Mouse (Mus musculus) embryonic facial prominence, embryonic 11.5 days (tissue): ENCODE measurements around the gene Ndufv1. TPM values are rescaled to one million over a fixed set of nuclear protein-coding genes. Genes with fewer than 3 reads are reported as not detected.
"Not testable (repeated sequence)": the region's sequence is repeated elsewhere in the genome, so short reads cannot be mapped to it uniquely, and the experiment has no call there.

Experiments
- ATAC-seq: fragments of 200-750 bp; cut with Nextera tagmentation; replicated peaks from 2 replicates; pipeline ENCODE4 v1.8.0; 2017; ENCODE audit warnings: low read depth; ENCODE audit not compliant: insufficient number of reproducible peaks, low FRiP score, low TSS enrichment
- DNase-seq: peaks from one replicate; pipeline ENCODE4 v3.0.0-alpha.2; 2015; ENCODE audit warnings: low spot score
- H3K27ac ChIP-seq: fragments of 300-500 bp; sonication (generic); replicated peaks from 2 replicates; pipeline ENCODE4 v1.5.1; 2014; ENCODE audit warnings: mild to moderate bottlenecking, low read depth, low read length, control low read depth
- H3K27me3 ChIP-seq: fragments of 300-500 bp; sonication (generic); 2 replicates; pipeline ENCODE4 v1.6.1; 2014; ENCODE audit warnings: mild to moderate bottlenecking, low read length, moderate library complexity, mixed read lengths; ENCODE audit not compliant: control insufficient read depth, insufficient read depth
- H3K36me3 ChIP-seq: fragments of 300-500 bp; sonication (generic); replicated peaks from 2 replicates; pipeline ENCODE4 v1.6.1; 2014; ENCODE audit warnings: low read depth, mild to moderate bottlenecking, low read length, moderate library complexity, mixed read lengths; ENCODE audit not compliant: control insufficient read depth, insufficient read depth
- H3K4me1 ChIP-seq: fragments of 300-500 bp; sonication (generic); 2 replicates; pipeline ENCODE4 v1.6.1; 2014; ENCODE audit warnings: low read length, mixed read lengths; ENCODE audit not compliant: control insufficient read depth, insufficient read depth
- H3K4me2 ChIP-seq: fragments of 300-500 bp; sonication (generic); 2 replicates; pipeline ENCODE4 v1.6.1; 2014; ENCODE audit warnings: low read depth, mild to moderate bottlenecking, control low read depth, low read length, moderate library complexity
- H3K4me3 ChIP-seq: fragments of 300-500 bp; sonication (generic); 2 replicates; pipeline ENCODE4 v1.5.1; 2014; ENCODE audit warnings: low read depth, low read length, control low read depth
- H3K9ac ChIP-seq: fragments of 300-500 bp; sonication (generic); replicated peaks from 2 replicates; pipeline ENCODE4 v1.6.1; 2014; ENCODE audit warnings: mild to moderate bottlenecking, control low read depth, low read length
- H3K9me3 ChIP-seq: fragments of 300-500 bp; sonication (generic); replicated peaks from 2 replicates; pipeline ENCODE4 v1.6.1; 2016; ENCODE audit warnings: mild to moderate bottlenecking, low read length, inconsistent platforms, mixed read lengths; ENCODE audit not compliant: control insufficient read depth
- WGBS: fragments of 180-500 bp; shearing (Covaris S2); extraction: QIAGEN DNeasy Blood & Tissue Kit; methylation state at CpG from one replicate; pipeline ENCODE4 v1.1.7; 2014; 5-methylcytosine and 5-hydroxymethylcytosine counted together
- polyA plus RNA-seq: library from polyadenylated mRNA; unstranded; fragments of >200 nt; fragmentation: Nextera tagmentation; extraction: Ambion mirVana; gene quantifications from 2 replicates; pipeline ENCODE4 v1.2.1, GENCODE M21; 2014

Ndufv1 gene
- polyA plus RNA-seq, 1 experiment from 2014 or later = 190 TPM

DNA sequence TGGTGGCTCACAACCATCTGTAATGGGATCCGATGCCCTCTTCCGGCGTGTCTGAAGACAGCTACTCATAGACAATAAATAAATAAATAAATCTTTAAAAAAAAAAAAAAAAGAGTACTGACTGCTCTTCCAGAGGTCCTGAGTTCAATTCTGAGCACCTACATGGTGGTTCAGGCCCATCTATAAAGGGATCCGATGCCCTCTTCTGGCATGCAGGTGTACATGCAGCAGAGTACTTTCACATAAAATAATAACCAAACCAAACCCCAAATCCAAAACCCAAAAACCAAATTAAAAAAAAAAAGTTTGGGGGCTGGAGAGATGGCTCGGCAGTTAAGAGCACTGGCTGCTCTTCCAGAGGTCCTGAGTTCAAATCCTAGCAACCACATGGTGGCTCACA lies 36.5 kb upstream of the Ndufv1 start:
- not testable (repeated sequence) for ATAC-seq
- WGBS = 77% methylated on average over 5 of the region's 5 CpGs

GRCm38 (mm10) chr19:4047859-4048258 lies 35.3 kb upstream of the Ndufv1 start:
- Histone ChIP-seq H3K4me3 (no peak overlapping the region), H3K4me1 (no peaks in the 10 kb centered on the region), H3K4me2 (no peak overlapping the region), H3K27ac (no peak overlapping the region), H3K9ac (no peak overlapping the region), H3K9me3 (no peaks in the 10 kb centered on the region), H3K36me3 (no peaks in the 10 kb centered on the region), H3K27me3 (no peaks in the 10 kb centered on the region)
- ATAC-seq (no peak), DNase-seq (peak; percentile 90)
- 17% methylated on average over 4 of the region's 4 CpGs for WGBS

More for the DNA sequence above, 36.5 kb upstream of the Ndufv1 start:
- H3K9me3 ChIP-seq, H3K4me3 ChIP-seq, H3K9ac ChIP-seq, H3K27me3 ChIP-seq, H3K36me3 ChIP-seq, H3K4me2 ChIP-seq, H3K4me1 ChIP-seq, H3K27ac ChIP-seq, DNase-seq: not testable (repeated sequence)

GRCm38 (mm10) chr19:4046866-4047254 lies 34.3 kb upstream of the Ndufv1 start:
- Histone ChIP-seq H3K9me3 (no peaks in the 10 kb centered on the region), H3K4me3 (no peak overlapping the region), H3K9ac (no peak overlapping the region), H3K27me3 (no peaks in the 10 kb centered on the region), H3K36me3 (no peaks in the 10 kb centered on the region), H3K4me2 (no peak overlapping the region), H3K27ac (no peak overlapping the region), H3K4me1 (no peaks in the 10 kb centered on the region)
- DNase-seq = peak; percentile 14
- no peak for ATAC-seq
- WGBS = 82% methylated on average over 8 of the region's 8 CpGs

DNA sequence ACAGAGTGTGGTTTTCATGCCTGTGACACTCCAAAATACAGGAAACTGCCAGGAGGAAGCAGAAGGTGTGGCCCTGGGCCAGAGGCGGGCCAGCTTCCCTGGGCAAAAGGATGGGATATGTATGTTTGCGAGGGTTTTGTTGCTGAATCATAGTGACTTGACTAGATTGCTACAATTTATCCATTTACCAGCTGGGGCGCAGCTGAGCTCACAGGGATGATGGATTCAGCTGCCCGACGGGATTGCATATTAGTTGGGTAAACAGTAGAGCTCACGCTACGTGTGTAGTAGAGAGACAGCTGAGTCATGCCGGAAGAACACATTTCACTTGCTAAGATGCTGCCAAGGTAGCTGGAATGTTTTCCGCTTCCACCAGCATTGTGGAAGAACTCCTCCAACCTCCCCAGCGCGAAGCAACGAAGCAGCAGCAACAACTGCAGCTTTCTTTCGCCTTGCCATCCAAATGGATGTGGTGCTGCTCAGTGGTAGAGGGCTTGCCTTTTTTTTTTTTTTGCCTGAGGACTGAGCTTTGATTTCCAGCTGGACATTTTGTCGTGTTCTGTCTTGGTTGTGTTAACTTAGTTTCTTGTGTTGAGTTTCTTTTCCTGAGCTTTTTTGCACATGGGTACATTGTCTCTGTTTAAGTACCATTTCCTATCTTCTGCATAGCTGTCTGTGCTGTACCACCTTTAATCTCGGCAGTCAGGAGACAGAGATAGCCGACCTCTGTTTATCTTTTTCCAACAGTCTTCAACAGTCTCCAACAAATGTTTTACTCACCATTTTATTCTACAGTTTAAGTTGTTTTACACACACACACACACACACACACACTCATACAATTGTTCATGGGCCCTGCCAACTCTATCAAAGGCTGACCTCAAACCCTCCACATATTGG lies 33.6 kb upstream of the Ndufv1 start, which contains the start of gene Gstp2:
Gene Gstp2, minus strand, starts transcription at position 58 of the 900 bp plus-strand sequence.
- Histone ChIP-seq H3K9me3 (no peaks in the 10 kb centered on the region), H3K27ac (no peak within 1 kb of the TSS), H3K9ac (no peak within 1 kb of the TSS), H3K4me3 (no peak within 1 kb of the TSS), H3K4me1 (no peaks in the 10 kb centered on the region), H3K36me3 (no peaks in the 10 kb centered on the region), H3K27me3 (no peaks in the 10 kb centered on the region), H3K4me2 (no peak within 1 kb of the TSS; the same call in 1 of the 2 replicates)
- ATAC-seq (no peak), DNase-seq (peak; percentile 66)
- 55% methylated on average over 16 of the region's 16 CpGs for WGBS

DNA sequence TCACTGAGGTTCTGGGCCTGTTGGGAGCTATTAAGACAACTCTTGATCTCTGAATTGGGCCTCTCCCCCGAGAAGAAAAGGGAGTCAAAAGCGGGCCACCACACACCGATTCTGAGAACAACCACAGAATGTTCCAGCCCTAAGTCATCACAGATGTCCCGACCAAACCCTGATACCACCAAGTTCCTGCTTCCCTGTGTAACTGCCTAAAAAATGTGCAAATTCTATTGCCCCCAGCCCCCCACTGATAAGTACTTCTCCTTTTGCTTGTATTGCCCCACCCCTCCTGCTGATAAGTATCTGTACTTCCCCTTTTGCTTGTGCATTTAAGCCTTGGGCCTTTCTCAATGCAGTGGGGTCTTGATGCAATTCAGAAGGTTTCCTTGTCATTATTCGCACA lies 31.5 kb upstream of the Ndufv1 start:
- not testable (repeated sequence) for DNase-seq, H3K4me2 ChIP-seq, H3K4me3 ChIP-seq, H3K36me3 ChIP-seq, H3K4me1 ChIP-seq, H3K9me3 ChIP-seq, H3K9ac ChIP-seq, H3K27me3 ChIP-seq, H3K27ac ChIP-seq, ATAC-seq
- 87% methylated on average over 5 of the region's 5 CpGs for WGBS

- Histone ChIP-seq H3K27me3 (no peaks in the 10 kb centered on the region), H3K4me2 (no peak overlapping the region), H3K36me3 (no peaks in the 10 kb centered on the region), H3K27ac (no peak overlapping the region), H3K4me3 (no peak overlapping the region), H3K9ac (no peak overlapping the region), H3K9me3 (no peaks in the 10 kb centered on the region), H3K4me1 (no peaks in the 10 kb centered on the region)
- ATAC-seq (no peak), DNase-seq (no peak)
- WGBS = 73% methylated on average over 14 of the region's 14 CpGs
Observed at GRCm38 (mm10) chr19:4042124-4042523, 29.5 kb upstream of the Ndufv1 start.

DNA sequence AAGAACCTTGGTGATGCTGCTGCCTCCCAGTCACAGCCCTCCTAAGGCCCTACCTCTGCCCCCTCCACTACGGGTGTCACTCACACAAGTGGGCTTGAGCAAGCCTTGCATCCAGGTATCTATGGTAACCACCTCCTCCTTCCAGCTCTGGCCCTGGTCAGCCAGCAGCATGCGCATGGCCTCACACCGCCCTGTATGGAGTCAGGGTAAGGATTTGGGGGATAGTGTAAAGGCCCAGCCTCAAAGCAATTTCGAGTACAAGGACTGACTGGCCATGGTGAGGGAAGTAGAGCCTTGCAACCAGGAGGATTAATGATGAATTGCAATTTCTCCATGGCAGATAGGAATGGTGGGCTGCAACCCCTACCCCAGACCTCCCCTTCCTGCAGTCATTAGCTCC lies 28.9 kb upstream of the Ndufv1 start:
- not testable (repeated sequence) for H3K27me3 ChIP-seq, H3K4me2 ChIP-seq, H3K4me1 ChIP-seq, H3K4me3 ChIP-seq, H3K36me3 ChIP-seq, H3K9ac ChIP-seq, H3K9me3 ChIP-seq, DNase-seq, H3K27ac ChIP-seq
- 0 out of 2 replicates have a peak, but pooled peaks have one; percentile 39 for ATAC-seq
- WGBS = 82% methylated on average over 3 of the region's 4 CpGs

- not testable (repeated sequence) for ATAC-seq, H3K27me3 ChIP-seq, H3K9ac ChIP-seq, H3K4me2 ChIP-seq, DNase-seq, H3K4me1 ChIP-seq, H3K9me3 ChIP-seq, H3K4me3 ChIP-seq, H3K27ac ChIP-seq, H3K36me3 ChIP-seq
- 83% methylated on average over 5 of the region's 5 CpGs for WGBS
Observed at GRCm38 (mm10) chr19:4040941-4041340, 28.3 kb upstream of the Ndufv1 start.
